Mouse (Mus musculus) frontal cortex, postnatal 10 days (tissue): ENCODE measurements at regions not wholly inside any gene's neighbourhood (a gene's known extent, or its start where the extent isn't known, plus 50 kb on each side); places are given as distances from the start of the nearest gene placed in this dataset.

Experiments
- DNase-seq, 2 experiments: peaks; one replicate each; pipeline ENCODE4 v3.0.0; 2022; ENCODE audit warnings: low spot score in 2 of 2, mixed read lengths in 1 of 2

GRCm38 (mm10) chr5:91826636-91827035 lies 136.2 kb downstream of the Rchy1 start:
- DNase-seq, result no peak

DNA sequence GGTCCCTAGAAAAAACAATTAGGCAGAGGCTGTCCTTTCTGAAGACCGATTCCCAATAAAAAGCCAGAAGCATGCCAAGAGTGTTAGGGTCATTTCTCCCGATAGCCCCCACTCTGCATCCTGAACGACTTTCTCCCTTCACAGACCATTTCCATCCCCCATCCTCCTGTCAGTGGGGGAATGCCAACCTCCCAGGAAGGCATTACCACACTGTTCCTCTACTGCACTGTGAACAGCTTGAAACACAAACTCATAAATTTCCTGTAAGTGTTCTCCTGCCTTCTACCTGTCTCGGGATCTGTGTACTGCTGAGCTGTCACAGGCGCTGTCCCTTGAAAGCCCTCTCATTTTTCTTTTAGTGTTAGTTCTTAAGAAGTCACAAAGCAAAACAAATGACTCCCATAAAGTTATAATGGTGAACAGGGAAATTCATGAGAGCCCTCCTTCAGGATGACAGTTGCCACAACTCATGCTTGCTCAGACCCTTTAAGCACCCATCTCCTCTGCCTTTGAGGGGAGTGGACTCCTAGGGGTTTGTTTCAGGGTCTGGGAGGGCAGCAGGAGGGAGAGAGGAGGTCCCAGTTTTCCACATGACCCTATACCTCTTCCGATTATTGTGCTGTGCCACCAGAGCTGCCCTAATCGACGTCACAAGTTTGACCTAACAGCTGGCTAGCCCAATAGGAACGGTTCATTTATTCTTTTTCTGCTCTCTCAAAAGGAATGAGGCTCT lies 139.9 kb downstream of the Rchy1 start:
- DNase-seq, result no peak

DNA sequence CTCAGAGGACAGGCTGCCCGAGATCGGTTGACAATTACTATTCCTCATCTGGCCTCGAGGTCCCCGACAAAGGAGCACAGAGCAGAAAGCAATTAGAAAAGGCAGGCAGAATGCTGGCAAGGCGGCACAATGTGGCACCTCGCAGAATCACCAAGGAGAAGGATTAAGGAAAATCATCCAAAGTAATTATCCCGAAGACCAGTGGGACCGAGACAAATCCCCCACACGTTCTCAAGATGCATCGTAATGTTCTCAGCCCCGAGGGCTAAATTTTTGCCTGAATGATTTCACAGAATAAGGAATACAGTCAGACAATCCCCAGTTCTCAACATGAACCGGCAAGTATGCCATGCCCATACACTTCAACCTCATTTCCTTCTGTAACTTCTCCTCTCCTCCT lies 144.1 kb downstream of the Rchy1 start:
- DNase-seq, result no peak

- DNase-seq, result no peak
Observed at GRCm38 (mm10) chr5:91818195-91818594, 144.7 kb downstream of the Rchy1 start.

DNA sequence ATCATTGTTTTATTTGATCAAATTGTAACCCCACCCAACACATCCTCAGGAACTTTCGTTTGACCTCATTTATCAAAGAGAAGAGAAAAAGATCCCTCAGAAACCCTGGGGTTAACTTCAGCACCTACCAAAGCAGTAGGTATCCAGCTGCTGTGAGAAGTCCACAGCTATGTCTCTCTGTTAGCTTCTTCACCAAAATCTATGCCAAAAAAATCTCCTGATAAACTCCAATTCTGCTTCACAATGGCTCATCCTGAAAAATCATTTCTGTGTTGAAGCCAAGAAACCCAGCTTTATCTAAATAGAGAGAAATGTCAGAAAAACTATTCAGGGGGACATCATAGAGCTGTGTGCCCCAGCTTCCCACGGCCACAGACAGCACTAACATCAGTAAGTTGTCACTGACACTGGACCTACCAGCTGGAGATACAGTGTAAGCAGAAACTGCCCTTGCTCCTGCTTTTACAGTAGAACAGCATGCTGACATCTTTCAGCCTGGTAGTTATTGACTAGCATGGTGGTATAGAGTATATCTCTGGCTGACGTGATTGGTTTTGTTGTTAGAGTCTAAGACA lies 146.4 kb downstream of the Rchy1 start:
- DNase-seq, result no peak

DNA sequence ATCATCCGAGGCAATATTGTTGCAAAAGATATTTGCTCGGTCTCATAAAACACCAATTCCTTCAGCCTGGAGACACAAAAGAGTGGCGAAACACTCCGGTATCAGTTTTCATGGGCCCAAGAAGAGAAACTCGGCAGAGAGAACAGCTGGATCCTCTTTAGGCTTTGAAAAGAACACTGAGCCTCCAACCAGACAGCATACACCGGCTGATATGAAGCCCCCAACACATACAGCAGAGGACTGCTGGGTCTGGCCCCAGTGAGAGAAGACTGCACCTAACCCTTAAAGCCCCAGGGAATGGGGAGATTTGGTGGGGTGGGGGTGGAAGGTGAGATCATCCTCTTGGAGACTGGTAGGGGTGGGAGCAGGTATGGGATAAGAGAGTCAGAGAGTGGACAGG lies 147.9 kb downstream of the Rchy1 start:
- no peak for DNase-seq

DNA sequence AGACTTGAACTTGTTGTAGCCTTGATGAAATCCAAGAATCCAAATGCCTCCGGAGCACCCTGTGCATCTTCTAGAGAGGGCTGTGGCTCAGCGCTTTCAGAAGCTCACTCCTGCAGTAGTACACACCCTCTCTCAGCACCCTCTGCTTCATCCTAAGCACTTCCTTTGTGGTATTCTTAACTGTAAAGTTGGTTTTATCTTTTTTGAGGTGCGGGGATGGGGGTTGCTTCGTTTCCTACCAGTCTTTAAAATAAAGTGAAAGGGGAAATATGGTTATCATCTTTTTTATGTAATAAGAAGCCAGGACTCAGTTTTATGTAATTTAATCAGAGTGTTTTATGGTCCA lies 148.5 kb downstream of the Rchy1 start:
- DNase-seq, result no peak

GRCm38 (mm10) chr5:91813547-91814416 lies 149.1 kb downstream of the Rchy1 start:
- DNase-seq, result no peak

DNA sequence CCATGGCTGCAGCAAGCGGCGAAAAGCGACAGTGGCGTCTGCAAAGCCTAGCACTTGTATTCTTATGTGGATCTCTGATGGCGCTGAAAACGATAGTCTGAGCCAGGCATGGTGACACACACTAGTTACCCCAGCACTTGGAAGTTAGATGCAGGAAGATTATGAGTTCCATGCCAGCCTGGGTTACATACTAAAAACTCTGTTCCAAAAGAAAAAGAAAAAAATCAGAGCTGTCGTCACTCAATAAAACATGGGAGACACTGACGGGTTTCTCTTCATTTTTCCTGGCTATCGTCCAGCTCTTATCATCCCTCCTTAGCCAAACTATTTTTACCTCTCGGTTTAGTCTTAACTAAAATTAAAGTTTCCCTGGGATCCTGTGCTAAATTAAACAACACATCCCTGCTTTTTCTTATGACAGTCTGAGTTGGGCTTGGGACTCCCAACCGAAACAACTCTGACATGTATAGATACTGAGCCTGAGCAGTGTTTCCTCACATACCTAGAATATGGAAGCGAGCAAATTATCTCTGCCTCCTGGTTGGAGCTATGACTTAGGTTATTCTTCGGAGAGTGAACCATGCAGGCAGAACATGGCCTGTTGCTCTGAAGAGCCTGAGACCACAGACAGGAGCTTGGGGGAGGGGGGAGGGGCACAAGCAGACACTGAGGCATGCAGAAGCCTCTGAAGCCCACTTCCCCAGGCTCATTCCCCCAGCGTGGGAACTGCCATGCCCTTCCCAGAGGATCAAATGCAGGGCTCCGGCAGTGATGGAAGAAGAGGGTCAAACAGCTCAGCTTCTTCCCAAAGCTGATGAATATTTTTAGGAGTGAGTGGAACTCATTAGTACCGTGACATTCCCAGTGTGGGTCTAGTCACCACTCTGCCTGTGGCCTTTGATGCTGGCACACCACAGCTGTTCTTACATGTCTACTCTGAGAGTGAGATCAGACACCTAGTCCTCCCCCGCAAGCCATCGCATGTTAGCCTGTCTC lies 155.5 kb downstream of the Rchy1 start:
- DNase-seq, result no peak

- no peak for DNase-seq
Observed at GRCm38 (mm10) chr5:91801297-91801980, 161.4 kb downstream of the Rchy1 start.

- no peak for DNase-seq
Observed at GRCm38 (mm10) chr5:91797362-91797761, 165.5 kb downstream of the Rchy1 start.

DNA sequence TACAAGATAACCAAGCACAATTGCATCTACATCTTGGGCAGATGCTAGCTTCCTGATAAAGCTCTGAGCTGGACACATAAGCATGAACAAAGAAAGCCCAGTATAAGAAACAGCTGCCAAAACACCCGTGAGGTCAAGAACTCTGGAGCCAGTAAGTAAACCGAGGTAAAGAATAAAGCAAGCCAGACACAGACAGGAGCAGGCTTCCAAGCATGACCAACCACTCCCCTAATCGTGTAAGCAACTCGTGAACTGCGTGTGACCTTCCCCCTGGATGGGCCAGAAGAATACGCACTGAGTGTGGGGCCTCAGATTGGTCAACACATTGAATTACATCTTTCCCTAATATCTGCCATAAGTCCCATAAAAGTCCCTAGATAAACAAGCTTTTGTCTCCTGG lies 170.1 kb downstream of the Rchy1 start:
- no peak for DNase-seq

DNA sequence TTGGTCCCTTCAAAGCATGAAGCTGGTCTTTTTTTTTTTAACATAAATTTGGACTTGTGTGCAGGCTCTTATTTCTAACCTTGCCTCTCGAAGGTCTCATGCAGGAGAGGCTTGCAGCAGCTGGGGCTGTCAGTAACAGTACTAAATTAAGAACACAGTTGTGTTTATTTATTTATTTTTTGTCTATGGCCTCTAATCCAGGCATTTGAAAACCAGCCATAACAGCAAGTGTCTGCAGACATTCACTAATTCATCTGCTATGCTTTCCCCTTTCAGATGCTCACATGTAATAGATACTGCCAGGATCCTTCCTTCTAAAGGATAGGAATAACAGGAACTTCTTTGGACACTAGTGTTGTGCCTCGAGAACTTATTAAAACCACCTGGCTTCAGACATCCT lies 172.5 kb downstream of the Rchy1 start:
- DNase-seq, result no peak

DNA sequence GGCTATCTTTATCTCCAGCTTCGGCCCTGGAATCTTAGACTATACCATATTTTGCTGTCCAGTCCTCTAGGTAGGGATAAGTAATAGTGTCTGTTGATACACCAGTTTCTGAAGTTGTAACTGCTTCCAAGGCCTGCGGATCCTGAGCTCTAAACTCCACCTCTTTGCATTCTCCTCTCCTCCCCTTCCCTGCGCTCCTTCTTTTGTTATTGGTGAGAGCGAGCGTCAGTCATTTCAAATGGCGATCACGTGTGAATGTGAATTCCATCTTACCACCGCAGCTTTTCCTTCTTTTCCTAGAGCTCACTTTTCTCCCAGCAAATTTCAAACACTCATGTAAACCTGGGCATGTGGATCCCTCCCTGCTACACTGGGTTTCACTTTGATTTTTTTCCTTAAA lies 178.9 kb downstream of the Rchy1 start:
- DNase-seq, result no peak

GRCm38 (mm10) chr5:91776971-91777370 lies 185.9 kb downstream of the Rchy1 start:
- no peak for DNase-seq

DNA sequence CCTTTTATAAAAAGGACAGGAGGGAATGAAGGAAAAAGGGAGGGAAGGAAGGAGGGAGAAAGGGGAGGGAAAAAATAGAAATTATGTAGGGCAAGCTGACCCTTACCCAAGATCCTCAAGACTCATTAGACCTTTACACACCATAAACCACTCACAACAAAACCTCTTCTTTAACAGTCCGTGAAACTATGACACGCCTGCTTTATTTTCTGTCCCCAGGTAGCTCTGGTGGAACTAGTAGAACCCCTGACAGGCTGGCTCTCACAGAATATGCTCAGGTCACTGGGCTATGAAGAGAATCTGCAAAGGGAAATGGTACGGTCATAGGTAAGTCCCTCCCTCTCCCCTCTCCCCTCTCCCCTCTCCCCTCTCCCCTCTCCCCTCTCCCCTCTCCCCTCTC lies 188.8 kb downstream of the Rchy1 start:
- DNase-seq, result no peak

GRCm38 (mm10) chr5:91767886-91768285 lies 195.0 kb downstream of the Rchy1 start:
- DNase-seq, result no peak

DNA sequence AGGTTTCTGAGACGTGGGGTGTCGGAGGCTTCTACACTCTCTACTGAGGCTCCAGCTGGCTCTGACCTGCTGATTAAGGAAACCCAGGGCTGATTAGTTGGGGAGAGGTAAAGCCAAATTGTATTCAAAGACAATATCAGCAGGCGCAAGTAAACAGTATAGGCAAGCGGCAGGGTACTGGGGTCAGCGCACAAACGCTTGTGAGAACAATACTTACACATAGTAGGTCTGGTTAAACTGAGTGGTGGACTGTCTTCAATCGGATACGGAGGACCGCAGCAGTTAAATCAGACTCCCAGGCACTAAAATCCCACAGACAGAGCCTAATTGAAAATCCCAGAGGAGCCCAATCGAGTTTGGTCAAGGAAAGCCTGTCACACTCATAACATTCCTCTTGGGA lies 195.8 kb downstream of the Rchy1 start:
- DNase-seq, result no peak

DNA sequence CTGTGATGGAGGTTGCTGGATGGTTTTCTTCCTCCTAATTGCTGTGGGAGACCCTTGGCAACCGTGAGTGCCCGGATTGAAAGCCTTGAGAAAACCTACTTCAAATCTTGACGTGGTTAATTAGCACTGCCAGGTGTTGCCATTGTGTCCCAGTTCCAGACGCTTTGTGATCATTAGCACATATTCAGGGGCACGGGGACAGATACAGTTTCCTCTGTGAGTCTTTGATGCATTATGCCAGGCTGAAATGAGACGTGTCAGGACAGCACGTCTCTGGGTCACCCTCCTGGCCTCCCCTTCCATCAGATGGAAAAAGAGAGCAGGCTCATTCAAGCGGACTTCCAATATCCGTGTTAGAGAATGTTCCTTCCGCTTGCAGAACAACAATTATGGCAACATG lies 198.2 kb downstream of the Rchy1 start:
- no peak for DNase-seq

DNA sequence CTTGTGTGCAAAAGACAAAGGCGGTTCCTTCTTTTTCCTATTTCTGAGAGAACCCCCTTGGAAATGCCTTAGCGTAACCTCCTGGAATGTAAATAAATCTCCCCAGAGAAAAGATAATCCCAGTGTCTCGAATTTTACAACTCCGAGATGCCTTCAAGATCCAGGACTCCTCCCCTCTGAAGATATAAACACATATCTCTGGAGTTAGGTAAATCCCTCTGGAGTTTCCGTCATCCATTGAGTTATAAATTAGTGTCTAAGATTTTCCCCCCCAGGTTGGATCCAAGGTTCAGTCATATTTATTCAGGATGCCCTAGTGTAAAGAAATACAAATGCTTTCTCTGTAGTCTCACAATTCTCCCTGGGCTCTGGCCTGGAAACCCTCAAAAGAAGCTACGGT lies 200.3 kb downstream of the Rchy1 start:
- DNase-seq, result no peak

- DNase-seq, result no peak
Observed at GRCm38 (mm10) chr5:91755958-91756357, 206.9 kb downstream of the Rchy1 start.
